Comparison of ENCODE assay signal across 10 mouse cellular contexts in the genomic region with DNA sequence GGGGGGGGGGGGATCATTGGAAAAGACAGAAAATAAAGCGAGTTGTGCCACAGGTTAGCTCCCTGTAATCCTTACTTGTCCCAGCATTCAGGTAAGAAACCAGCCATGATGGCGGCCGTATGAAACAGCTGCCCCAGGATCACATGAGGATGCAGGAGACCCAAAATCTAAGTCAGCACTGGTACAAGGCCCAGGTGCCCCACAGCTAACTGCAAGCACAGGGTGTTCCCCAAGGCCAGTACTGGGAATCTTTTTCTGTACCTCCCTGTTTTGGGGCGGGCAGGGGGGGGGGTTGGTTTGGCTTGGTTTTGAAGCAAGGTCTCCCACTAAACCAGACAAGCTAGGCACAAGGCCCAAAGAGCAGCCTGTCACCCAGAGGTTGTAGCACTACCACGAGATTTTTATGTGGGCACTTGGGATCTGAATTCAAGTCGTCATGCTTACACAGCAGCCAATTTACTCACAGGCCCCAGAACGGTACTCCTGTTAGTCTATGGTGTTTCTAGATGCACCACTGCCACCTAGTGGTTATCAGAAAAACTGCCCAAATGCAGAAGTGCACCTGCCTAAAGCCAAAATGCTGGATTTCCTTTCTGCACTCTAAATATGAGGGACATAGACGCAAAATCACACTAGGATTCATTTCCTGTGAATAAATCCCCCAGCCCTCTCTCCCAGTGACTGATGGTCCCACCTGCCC. TPM values are rescaled to one million over a fixed set of nuclear protein-coding genes. Genes with fewer than 3 reads are reported as not detected.
DNase-seq lines count a peak whose midpoint lies in the region; ATAC-seq and TF ChIP-seq lines count a peak whose summit lies in the region.
"Had no signal": no experiment of that assay in that cellular context is flagged by ENCODE, and none has a peak within 500 bp of the region (broad histone marks: within the 10 kb centered on the region; RNA-seq: fewer than 3 reads in every experiment).

No protein-coding gene starts in this region.

- no peak for TF ChIP-seq EP300 in liver, embryonic 14.5 days (IDR thresholded peaks at IDR 0.05; ENCODE audit: low read depth)

- peak; percentile 51 for DNase-seq in kidney, adult 2 months
- no peak for DNase-seq in kidney, adult 11 months
- peak; percentile 18 for DNase-seq in Muller cell, postnatal 12 days (ENCODE audit: inconsistent ontology term)
- DNase-seq in embryo, embryonic 11 days, result peak; percentile 71
- peak in 2 of 3 experiments; percentile 6 to 13 for DNase-seq in liver, embryonic 14.5 days (ENCODE audit: low read depth in 3 of 3, low spot score in 3 of 3)
- no peak for DNase-seq in gastrocnemius, postnatal 4 days (ENCODE audit: low spot score in 2 of 2)

- no peaks in the 10 kb centered on the region for H3K36me3 ChIP-seq in kidney, adult 2 months (ENCODE audit: control insufficient read depth, insufficient read depth, low read length)
- no peaks in the 10 kb centered on the region for H3K36me3 ChIP-seq in hindbrain, embryonic 16.5 days (ENCODE audit: control insufficient read depth, insufficient read depth, low read length)
- H3K36me3 ChIP-seq in liver, embryonic 14.5 days (replicated peaks; ENCODE audit: control insufficient read depth, insufficient read depth, low read depth), result no peaks in the 10 kb centered on the region
- no peaks in the 10 kb centered on the region for H3K36me3 ChIP-seq in neural tube, embryonic 14.5 days (ENCODE audit: control insufficient read depth, insufficient read depth, low read length)
- H3K36me3 ChIP-seq: embryonic facial prominence, embryonic 13.5 days; liver, embryonic 15.5 days had no signal

- no peak overlapping the region for H3K27ac ChIP-seq in kidney, adult 2 months (ENCODE audit: insufficient read depth, low read depth, low read length)
- H3K27ac ChIP-seq in hindbrain, embryonic 16.5 days (ENCODE audit: low read depth, low read length), result no peak overlapping the region
- no peak overlapping the region for H3K27ac ChIP-seq in liver, embryonic 14.5 days
- no peak overlapping the region for H3K27ac ChIP-seq in neural tube, embryonic 14.5 days (ENCODE audit: low read depth, low read length)
- H3K27ac ChIP-seq: embryonic facial prominence, embryonic 13.5 days; liver, embryonic 15.5 days had no signal

- H3K4me3 ChIP-seq in kidney, adult 2 months (ENCODE audit: insufficient read depth, low read depth, low read length), result no peak overlapping the region
- H3K4me3 ChIP-seq in hindbrain, embryonic 16.5 days (ENCODE audit: low read length), result no peak overlapping the region
- no peak overlapping the region for H3K4me3 ChIP-seq in liver, embryonic 14.5 days (ENCODE audit: insufficient read depth in 1 of 2, low read depth in 2 of 2, low read length in 2 of 2)
- no peak overlapping the region for H3K4me3 ChIP-seq in neural tube, embryonic 14.5 days (ENCODE audit: low read depth, low read length)
- H3K4me3 ChIP-seq: embryonic facial prominence, embryonic 13.5 days; liver, embryonic 15.5 days had no signal

- H3K27me3 ChIP-seq in kidney, adult 2 months (replicated peaks; ENCODE audit: control insufficient read depth, insufficient read depth, low read length), result no peaks in the 10 kb centered on the region
- H3K27me3 ChIP-seq in hindbrain, embryonic 16.5 days (replicated peaks; ENCODE audit: control insufficient read depth, insufficient read depth, low read length), result no peaks in the 10 kb centered on the region
- H3K27me3 ChIP-seq in liver, embryonic 14.5 days (ENCODE audit: control insufficient read depth, insufficient read depth, low read length), result no peaks in the 10 kb centered on the region
- no peaks in the 10 kb centered on the region for H3K27me3 ChIP-seq in neural tube, embryonic 14.5 days (ENCODE audit: control insufficient read depth, insufficient read depth, low read length)
- H3K27me3 ChIP-seq: embryonic facial prominence, embryonic 13.5 days; liver, embryonic 15.5 days had no signal

- no peak for TF ChIP-seq POLR2A in kidney, adult 2 months (IDR thresholded peaks at IDR 0.05; ENCODE audit: low read depth, low read length)

- TF ChIP-seq CTCF in kidney, adult 2 months (conservative IDR thresholded peaks at IDR 0.05; ENCODE audit: insufficient read depth, insufficient read length, low read depth, low read length), result peak; percentile 59
- TF ChIP-seq CTCF in liver, embryonic 14.5 days (IDR thresholded peaks at IDR 0.05; ENCODE audit: low read depth), result peak; percentile 80

- no peaks in the 10 kb centered on the region for H3K9me3 ChIP-seq in hindbrain, embryonic 16.5 days (ENCODE audit: control insufficient read depth, low read length)
- no peaks in the 10 kb centered on the region for H3K9me3 ChIP-seq in liver, embryonic 14.5 days (ENCODE audit: control insufficient read depth, low read length)
- no peaks in the 10 kb centered on the region for H3K9me3 ChIP-seq in neural tube, embryonic 14.5 days (ENCODE audit: control insufficient read depth, low read length)
- H3K9me3 ChIP-seq: embryonic facial prominence, embryonic 13.5 days; liver, embryonic 15.5 days had no signal

- no peak overlapping the region for H3K9ac ChIP-seq in hindbrain, embryonic 16.5 days (ENCODE audit: low read depth, low read length)
- no peak overlapping the region for H3K9ac ChIP-seq in liver, embryonic 14.5 days (replicated peaks)
- H3K9ac ChIP-seq in neural tube, embryonic 14.5 days (replicated peaks; ENCODE audit: low read depth, low read length), result no peak overlapping the region
- H3K9ac ChIP-seq: embryonic facial prominence, embryonic 13.5 days; liver, embryonic 15.5 days had no signal

- no peak overlapping the region for H3K4me2 ChIP-seq in hindbrain, embryonic 16.5 days (ENCODE audit: low read length)
- no peak overlapping the region for H3K4me2 ChIP-seq in liver, embryonic 14.5 days (ENCODE audit: low read depth)
- no peak overlapping the region for H3K4me2 ChIP-seq in neural tube, embryonic 14.5 days (ENCODE audit: low read depth, low read length)
- H3K4me2 ChIP-seq: embryonic facial prominence, embryonic 13.5 days; liver, embryonic 15.5 days had no signal

- no peaks in the 10 kb centered on the region for H3K4me1 ChIP-seq in kidney, adult 2 months (ENCODE audit: control insufficient read depth, insufficient read depth, low read length)
- no peaks in the 10 kb centered on the region for H3K4me1 ChIP-seq in hindbrain, embryonic 16.5 days (ENCODE audit: control insufficient read depth, insufficient read depth, low read depth, low read length)
- no peaks in the 10 kb centered on the region for H3K4me1 ChIP-seq in liver, embryonic 14.5 days (replicated peaks; ENCODE audit: control insufficient read depth in 2 of 2, insufficient read depth in 2 of 2, low read length in 1 of 2)
- no peaks in the 10 kb centered on the region for H3K4me1 ChIP-seq in neural tube, embryonic 14.5 days (ENCODE audit: control insufficient read depth, insufficient read depth, low read length)
- H3K4me1 ChIP-seq: liver, embryonic 15.5 days had no signal

- peak; percentile 78 for ATAC-seq in hindbrain, embryonic 16.5 days
- ATAC-seq in liver, embryonic 14.5 days (ENCODE audit: insufficient read depth), result no peak
- ATAC-seq in neural tube, embryonic 14.5 days (ENCODE audit: low read depth), result peak; percentile 68; the same call in 1 of the 2 replicates

- WGBS in kidney, adult 2 months, result 37% methylated on average over 8 of the region's 8 CpGs
- 45% methylated on average over 8 of the region's 8 CpGs for WGBS in hindbrain, embryonic 16.5 days
- 37% methylated on average over 8 of the region's 8 CpGs for WGBS in liver, embryonic 14.5 days (ENCODE audit: insufficient replicate concordance)
- 46% methylated on average over 8 of the region's 8 CpGs for WGBS in neural tube, embryonic 14.5 days

RNA-seq across cellular contexts. Expression of gene Ssu2, which starts 13.8 kb away (rescaled TPM):
- polyA plus RNA-seq in kidney, adult 2 months (2012; rRNA removed), result 2.2 and 3.6 TPM in 2 replicates
- 0.19 and 0.39 TPM in 2 replicates for polyA plus RNA-seq in hindbrain, embryonic 16.5 days (2015; fragmentation: Nextera tagmentation; extraction: Ambion mirVana)
- polyA plus RNA-seq in liver, embryonic 14.5 days (2012; rRNA removed), result 0.04 TPM in 1 of 2 replicates, not detected in the other
- not detected in 2 replicates for polyA plus RNA-seq in liver, embryonic 14.5 days (2014; fragmentation: Nextera tagmentation; extraction: Ambion mirVana)
- polyA plus RNA-seq in neural tube, embryonic 14.5 days (2014; fragmentation: Nextera tagmentation; extraction: Ambion mirVana), result 0.23 TPM in 1 of 2 replicates, not detected in the other
- 1 to 10 TPM; 2.8 to 3.3 TPM for total RNA-seq in gastrocnemius, postnatal 4 days (2021)

Comparison
In these comparisons a context has a peak if more than half of its experiments do, and no peak if none do; other contexts are left out.
1. DNase-seq: peak in kidney, adult 2 months (single experiment), Muller cell, postnatal 12 days (single experiment), embryo, embryonic 11 days (single experiment) and liver, embryonic 14.5 days (2 of 3); none in kidney, adult 11 months (single experiment) and gastrocnemius, postnatal 4 days (0 of 2).